Mouse (Mus musculus) naive thymus-derived CD4-positive, alpha-beta T cell, adult 2 months (primary cell): ENCODE data around the gene Arid3b.
A peak's percentile ranks its signal among the peaks of the same experiment; 100 is the strongest.

Experiments used
- DNase-seq: peaks from one replicate; pipeline ENCODE4 v3.0.0-alpha.2; 2011; ENCODE audit warnings: low read depth

Gene Arid3b

DNA sequence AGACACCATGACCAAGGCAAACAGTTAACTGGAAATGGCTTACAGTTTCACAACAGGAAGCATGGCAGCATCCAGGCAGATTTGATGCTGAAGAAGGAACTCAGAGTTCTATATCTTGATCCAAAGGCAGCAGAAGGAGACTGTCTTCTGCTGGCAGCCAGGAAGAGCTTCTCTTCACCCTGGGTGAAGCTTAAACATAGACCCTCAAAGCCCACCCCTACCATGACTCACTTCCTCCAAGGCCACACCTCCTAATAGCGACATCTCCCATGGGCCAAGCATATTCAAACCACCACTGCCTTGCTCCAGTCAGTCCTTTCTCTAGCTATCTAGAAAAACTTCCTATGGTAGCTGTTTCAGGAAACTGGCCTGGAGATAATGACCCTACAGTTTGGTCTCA is 89.5 kb downstream of the Arid3b start:
- no peak for DNase-seq

DNA sequence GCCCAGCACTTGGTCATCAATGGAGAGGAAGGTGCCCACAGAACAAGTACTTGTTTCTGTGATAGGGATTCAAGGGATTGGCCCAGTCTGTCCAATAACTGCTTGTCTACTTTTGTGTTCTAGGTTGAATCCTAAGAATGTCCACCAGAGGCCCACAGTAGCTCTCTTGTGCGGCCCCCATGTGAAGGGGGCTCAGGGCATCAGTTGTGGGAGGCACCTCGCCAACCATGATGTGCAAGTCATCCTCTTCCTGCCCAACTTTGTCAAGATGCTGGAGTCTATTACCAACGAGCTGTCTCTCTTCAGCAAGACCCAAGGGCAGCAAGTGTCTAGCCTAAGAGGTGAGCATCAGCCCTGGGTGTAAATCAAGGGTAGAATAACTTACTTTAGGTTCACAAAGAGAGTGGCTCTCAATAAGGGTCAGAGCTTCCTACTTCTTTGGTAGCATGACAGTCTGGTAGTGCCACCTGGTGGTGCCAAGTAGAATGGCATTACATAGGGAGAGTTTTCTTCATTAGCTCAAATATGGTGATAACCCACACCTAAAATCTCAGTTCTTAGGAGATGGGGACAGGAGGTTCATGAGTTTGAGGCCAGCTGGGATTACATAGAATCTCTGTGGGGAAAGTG is 92.0 kb downstream of the Arid3b start:
- peak; percentile 81 for DNase-seq
